Mouse (Mus musculus): Measurements from ENCODE around the gene Dpp9.
"Not testable (repeated sequence)": the region's sequence is repeated elsewhere in the genome, so short reads cannot be mapped to it uniquely, and the experiment has no call there.

The Dpp9 gene

DNA sequence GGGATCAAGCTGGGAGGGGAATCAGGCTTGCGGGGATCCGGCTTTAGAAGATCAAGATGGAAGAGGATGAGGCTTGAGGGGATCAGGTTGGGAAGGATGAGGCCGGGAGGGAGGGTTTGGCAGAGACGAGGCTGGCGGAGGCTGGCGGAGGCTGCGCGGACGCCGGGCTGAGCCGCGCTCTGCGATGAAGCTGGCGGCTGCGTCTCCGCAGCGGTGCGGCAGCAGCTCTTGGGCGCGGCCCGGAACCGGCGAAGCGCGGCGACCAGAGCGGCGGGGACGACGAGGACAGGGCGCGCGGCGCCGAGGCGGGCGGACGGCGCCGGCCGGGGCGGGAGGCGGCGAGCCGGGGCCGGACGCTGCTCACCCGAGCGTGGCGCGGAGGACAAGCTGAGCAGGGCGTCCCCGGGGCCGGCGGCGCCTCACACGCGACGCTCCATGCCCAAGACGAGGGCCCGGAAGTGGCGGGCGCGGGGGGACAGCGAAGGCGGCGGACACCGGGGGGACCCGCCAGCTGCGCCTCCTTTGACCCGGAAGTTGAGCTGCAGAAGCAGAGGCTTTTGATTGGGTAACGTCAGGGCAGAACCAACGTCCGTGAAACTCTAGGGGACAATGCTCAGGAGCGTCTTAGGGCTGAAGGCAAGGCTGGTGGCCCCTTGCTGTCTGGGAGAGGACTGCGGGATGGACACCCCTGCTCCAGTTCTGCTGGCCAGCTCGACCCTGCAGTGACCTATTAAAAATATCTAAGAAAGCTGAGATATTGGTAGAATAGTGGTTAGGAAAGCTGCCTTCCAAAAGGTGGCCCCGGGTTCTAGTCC is at the start of gene Dpp9:
Gene Dpp9 (minus strand): TSS at position 529 of the 815 bp plus-strand sequence.
- DNase-seq (ENCODE audit: low read depth, low spot score), result peak; percentile 96

- peak; percentile 93 for DNase-seq (ENCODE audit: low read depth, low spot score)
Observed at GRCm38 (mm10) chr17:56266271-56266670, 47.6 kb upstream of the Dpp9 start.

- no peak for DNase-seq (ENCODE audit: low read depth, low spot score)
Observed at GRCm38 (mm10) chr17:56265869-56266268, 47.2 kb upstream of the Dpp9 start.

DNA sequence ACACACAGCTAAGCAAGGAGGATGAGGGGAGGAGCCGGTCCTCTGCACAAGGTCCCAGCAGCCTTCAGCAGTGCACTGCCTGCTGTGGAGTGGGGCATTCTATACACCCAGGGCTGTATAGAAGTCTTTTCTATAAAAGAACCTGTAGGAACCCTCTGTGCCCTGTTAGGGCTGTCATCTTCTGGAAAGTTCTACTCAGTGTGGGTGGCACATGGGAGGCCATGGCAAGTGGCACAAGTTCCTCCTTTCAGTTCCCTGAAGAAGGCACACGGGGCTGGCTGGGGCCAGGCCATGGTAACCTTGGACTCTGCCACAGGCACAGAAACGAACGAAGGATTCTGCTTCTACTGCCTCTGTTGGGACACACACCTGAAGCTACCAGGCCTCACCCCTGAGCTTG is 46.3 kb upstream of the Dpp9 start:
- peak; percentile 84 for DNase-seq (ENCODE audit: low read depth, low spot score)

DNA sequence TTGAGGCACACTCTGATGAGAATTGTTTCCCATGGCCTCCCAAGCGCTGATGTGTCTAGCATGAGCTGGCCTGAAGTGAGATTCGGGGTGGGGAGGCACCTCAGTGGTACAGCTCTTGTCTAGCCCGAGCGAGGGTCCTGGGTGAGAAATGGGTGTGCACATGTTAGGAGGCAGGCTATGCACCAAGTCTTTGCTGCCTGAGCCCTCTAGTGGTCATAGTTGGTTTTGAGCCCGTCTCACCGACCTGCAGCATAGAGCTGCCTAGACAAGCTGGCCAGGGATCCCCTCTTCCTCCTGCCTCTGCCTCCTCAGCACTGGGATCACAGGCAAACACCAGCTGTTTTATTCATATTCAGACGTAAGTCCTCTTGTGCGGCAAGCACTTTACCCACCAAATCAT is 45.3 kb upstream of the Dpp9 start:
- peak; percentile 92 for DNase-seq (ENCODE audit: low read depth, low spot score)

- no peak for DNase-seq (ENCODE audit: low read depth, low spot score)
Observed at GRCm38 (mm10) chr17:56262645-56263094, 44.0 kb upstream of the Dpp9 start.

GRCm38 (mm10) chr17:56261166-56261565 is 42.5 kb upstream of the Dpp9 start:
- DNase-seq (ENCODE audit: low read depth, low spot score), result peak; percentile 80

DNA sequence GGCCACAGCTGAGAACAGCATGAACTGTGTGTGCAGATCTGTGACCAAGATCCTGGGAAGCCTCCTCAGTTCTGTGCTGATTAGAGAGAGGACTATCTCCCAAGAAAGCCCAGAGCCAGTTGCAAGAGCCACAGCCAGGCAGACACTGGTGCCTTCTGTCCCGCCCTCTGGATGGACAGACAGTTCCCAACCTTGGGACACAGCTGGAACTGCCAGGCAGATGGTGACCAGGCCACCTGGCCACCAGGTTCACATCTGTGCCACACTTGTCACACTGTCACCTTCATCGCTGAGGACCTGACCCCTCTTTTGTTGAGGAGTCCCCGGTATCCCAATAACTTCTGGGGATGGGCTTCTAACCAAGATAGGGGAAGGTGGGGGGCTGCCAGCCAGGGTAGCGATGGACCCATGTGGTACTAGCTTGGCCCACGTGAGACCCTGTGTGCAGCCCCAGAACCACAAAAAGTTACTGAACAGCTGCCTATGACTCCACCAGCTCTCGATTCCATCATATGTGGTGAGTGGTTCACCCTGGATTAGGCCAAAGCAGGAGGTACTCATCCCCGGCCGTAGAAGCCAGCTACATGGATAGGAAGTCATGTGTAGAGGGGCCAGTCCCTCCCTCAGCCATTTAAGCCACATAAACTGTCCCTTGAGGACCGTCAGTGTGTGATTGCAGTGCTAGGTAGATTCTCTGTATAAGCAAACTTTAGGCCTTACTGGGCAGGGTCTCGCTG is 40.8 kb upstream of the Dpp9 start:
- no peak for DNase-seq (ENCODE audit: low read depth, low spot score)

GRCm38 (mm10) chr17:56258812-56259211 is 40.1 kb upstream of the Dpp9 start:
- DNase-seq (ENCODE audit: low read depth, low spot score), result not testable (repeated sequence)

GRCm38 (mm10) chr17:56258269-56258668 is 39.6 kb upstream of the Dpp9 start:
- not testable (repeated sequence) for DNase-seq (ENCODE audit: low read depth, low spot score)

- peak; percentile 52 for DNase-seq (ENCODE audit: low read depth, low spot score)
Observed at GRCm38 (mm10) chr17:56257181-56257894, 38.6 kb upstream of the Dpp9 start.

GRCm38 (mm10) chr17:56256239-56256881 is 37.7 kb upstream of the Dpp9 start, which contains the start of gene Fem1a:
Gene Fem1a, plus strand, starts transcription at chr17:56256810.
- DNase-seq (ENCODE audit: low read depth, low spot score), result peak; percentile 97

GRCm38 (mm10) chr17:56255863-56256238 is 37.1 kb upstream of the Dpp9 start:
- peak; percentile 99 for DNase-seq (ENCODE audit: low read depth, low spot score)

- no peak for DNase-seq (ENCODE audit: low read depth, low spot score)
Observed at GRCm38 (mm10) chr17:56255429-56255828, 36.7 kb upstream of the Dpp9 start.

GRCm38 (mm10) chr17:56254695-56255094 is 36.0 kb upstream of the Dpp9 start:
- DNase-seq (ENCODE audit: low read depth, low spot score), result no peak

- peak; percentile 69 for DNase-seq (ENCODE audit: low read depth, low spot score)
Observed at GRCm38 (mm10) chr17:56251136-56251829, 32.6 kb upstream of the Dpp9 start.

- DNase-seq (ENCODE audit: low read depth, low spot score), result no peak
Observed at GRCm38 (mm10) chr17:56245608-56246007, 26.9 kb upstream of the Dpp9 start.

DNA sequence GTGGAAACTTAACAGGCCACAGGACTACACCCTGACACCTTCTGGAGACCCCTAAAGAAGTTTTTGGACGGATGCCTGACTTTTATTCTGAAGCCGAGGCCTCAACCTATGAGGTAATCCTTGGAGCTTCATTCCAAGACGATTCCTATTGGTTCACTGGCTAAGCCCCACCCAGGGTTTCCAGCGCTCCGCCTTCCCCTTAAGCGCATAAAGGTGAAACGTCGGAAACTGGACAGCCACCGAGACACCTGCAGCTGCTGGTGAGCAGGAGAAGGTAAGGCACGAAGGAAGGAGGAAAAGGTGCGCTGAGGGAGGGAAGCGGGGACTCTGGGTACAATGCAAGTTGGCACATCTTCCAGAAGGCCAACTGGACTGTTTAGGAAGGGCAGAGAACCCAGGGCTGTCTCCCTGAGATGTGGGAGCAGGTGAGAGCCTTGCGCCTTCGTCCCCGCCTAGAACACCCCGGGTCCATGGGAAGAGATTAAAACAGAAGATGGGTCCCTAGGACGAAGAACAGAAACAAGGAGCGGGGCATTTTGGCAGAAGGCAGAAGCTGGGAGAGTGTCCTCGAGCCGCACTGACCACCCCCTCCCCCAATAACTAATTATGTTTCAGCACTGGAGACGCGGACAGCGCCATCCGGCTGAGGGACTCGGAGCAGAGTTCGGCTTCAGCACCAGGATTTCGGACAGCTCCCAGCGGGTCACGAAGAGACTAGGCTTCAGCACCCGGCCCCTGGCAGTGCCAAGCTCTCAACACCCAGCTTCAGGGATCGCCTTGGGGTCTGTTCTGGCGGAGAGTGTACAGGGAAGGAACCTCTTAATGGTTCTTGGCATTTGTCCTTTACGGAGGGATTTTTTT is 23.1 kb upstream of the Dpp9 start:
- DNase-seq (ENCODE audit: low read depth, low spot score), result peak; percentile 83

GRCm38 (mm10) chr17:56233818-56234469 is 15.2 kb upstream of the Dpp9 start:
- DNase-seq (ENCODE audit: low read depth, low spot score), result no peak
